Mouse (Mus musculus) stomach, embryonic 14.5 days (tissue): ENCODE results near the gene Olfr786. TPM values are rescaled to one million over a fixed set of nuclear protein-coding genes. Genes with fewer than 3 reads are reported as not detected.

Source experiments
- polyA plus RNA-seq: library from polyadenylated mRNA; unstranded; fragments of >200 nt; fragmentation: Nextera tagmentation; extraction: Ambion mirVana; gene quantifications from 2 replicates; pipeline ENCODE4 v1.2.1, GENCODE M21; 2014

Gene Olfr786
- polyA plus RNA-seq, 1 experiment from 2014 or later = not detected

Other genes starting within 250 kb of the Olfr786 start
- not detected in 2 replicates for gene Olfr772, start 249.4 kb upstream of the Olfr786 start, polyA plus RNA-seq
- not detected in 2 replicates for gene Olfr773, start 239.9 kb upstream of the Olfr786 start, polyA plus RNA-seq
- not detected in 2 replicates for gene Olfr774, start 191.1 kb upstream of the Olfr786 start, polyA plus RNA-seq
- gene Olfr775, start 178.9 kb upstream of the Olfr786 start, polyA plus RNA-seq = not detected in 2 replicates
- not detected in 2 replicates for gene Olfr776, start 168.2 kb upstream of the Olfr786 start, polyA plus RNA-seq
- not detected in 2 replicates for gene Olfr777, start 155.8 kb upstream of the Olfr786 start, polyA plus RNA-seq
- gene Olfr780, start 109.2 kb upstream of the Olfr786 start, polyA plus RNA-seq = not detected in 2 replicates
- not detected in 2 replicates for gene Olfr781, start 98.5 kb upstream of the Olfr786 start, polyA plus RNA-seq
- not detected in 2 replicates for gene Olfr782, start 78.5 kb upstream of the Olfr786 start, polyA plus RNA-seq
- 0.10 and 0.17 TPM in 2 replicates for gene Olfr784, start 43.2 kb upstream of the Olfr786 start, polyA plus RNA-seq
- not detected in 2 replicates for gene Olfr785, start 21.9 kb upstream of the Olfr786 start, polyA plus RNA-seq
- gene Olfr787, start 34.6 kb downstream of the Olfr786 start, polyA plus RNA-seq = not detected in 2 replicates
- not detected in 2 replicates for gene Olfr788, start 43.7 kb downstream of the Olfr786 start, polyA plus RNA-seq
- gene Olfr789, start 57.4 kb downstream of the Olfr786 start, polyA plus RNA-seq = not detected in 2 replicates
- gene Olfr790, start 71.2 kb downstream of the Olfr786 start, polyA plus RNA-seq = not detected in 2 replicates
- gene Olfr791, start 94.5 kb downstream of the Olfr786 start, polyA plus RNA-seq = not detected in 2 replicates
- not detected in 2 replicates for gene Olfr792, start 111.9 kb downstream of the Olfr786 start, polyA plus RNA-seq
- gene Olfr794, start 140.3 kb downstream of the Olfr786 start, polyA plus RNA-seq = not detected in 2 replicates
- gene Olfr796, start 185.3 kb downstream of the Olfr786 start, polyA plus RNA-seq = not detected in 2 replicates
- gene Olfr798, start 200.6 kb downstream of the Olfr786 start, polyA plus RNA-seq = not detected in 2 replicates
- gene Olfr799, start 210.2 kb downstream of the Olfr786 start, polyA plus RNA-seq = not detected in 2 replicates
- gene Olfr800, start 230.4 kb downstream of the Olfr786 start, polyA plus RNA-seq = not detected in 2 replicates
- not detected in 2 replicates for gene Olfr801, start 246.6 kb downstream of the Olfr786 start, polyA plus RNA-seq